Mouse (Mus musculus): Measurements from ENCODE around the gene Zer1.
A peak's percentile ranks its signal among the peaks of the same experiment; 100 is the strongest.
"Not testable (repeated sequence)": the region's sequence is repeated elsewhere in the genome, so short reads cannot be mapped to it uniquely, and the experiment has no call there.

Zer1 gene

GRCm38 (mm10) chr2:30076959-30077358, 47.4 kb downstream of the Zer1 start:
- DNase-seq, result no peak

DNA sequence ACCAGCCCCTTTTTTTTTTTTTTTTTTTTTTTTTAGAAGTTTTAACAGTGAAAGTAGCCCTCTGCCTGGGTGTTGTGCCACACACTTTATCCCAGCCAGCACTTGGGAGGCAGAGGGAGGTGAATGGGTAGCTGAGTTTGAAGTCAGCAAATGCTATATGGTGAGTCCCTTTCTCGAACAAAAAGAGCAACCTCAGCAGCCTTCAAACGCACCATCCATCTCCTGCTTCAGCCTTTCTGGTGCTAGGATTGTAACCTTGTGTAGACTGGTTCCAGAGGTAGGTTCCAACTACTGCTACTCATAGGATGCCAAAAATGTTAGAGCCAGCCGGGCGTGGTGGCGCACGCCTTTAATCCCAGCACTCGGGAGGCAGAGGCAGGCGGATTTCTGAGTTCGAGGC, 47.9 kb downstream of the Zer1 start:
- DNase-seq, result no peak

DNA sequence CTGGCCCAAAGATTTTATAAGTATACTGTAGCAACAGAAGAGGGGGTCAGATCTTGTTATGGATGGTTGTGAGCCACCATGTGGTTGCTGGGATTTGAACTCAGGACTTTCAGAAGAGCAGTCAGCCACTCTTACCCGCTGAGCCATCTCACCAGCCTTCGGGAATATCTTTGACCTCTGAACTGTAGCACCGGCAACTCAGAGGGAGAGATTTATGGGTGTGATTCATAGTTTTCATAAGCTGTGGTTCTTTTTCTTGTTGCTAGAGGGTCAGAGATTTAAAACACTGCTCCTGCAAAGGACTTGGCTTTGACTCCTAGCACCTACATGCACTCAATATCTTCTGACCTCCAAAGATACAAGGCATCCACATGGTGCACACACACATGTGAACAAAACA, 48.8 kb downstream of the Zer1 start:
- no peak for DNase-seq

DNA sequence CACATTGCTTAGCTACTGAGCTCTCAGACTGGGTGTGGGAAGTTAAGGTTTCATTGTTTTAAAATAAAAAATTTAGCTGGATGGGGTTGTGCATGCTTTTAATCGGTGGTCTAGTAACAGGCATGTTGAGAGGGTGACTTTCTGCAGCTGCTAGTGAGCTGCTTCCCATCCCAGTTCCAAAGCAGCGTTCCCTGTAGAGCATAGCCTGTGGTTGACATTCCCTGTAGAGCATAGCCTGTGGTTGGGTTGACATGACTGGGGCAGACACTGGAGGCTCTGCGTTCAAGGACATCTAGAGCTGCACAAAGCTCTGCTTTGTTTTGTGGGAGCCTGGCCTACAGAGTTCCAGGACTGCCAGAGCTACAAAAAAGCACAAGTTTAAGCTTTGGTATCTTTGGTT, 51.1 kb downstream of the Zer1 start:
- DNase-seq, result no peak

DNA sequence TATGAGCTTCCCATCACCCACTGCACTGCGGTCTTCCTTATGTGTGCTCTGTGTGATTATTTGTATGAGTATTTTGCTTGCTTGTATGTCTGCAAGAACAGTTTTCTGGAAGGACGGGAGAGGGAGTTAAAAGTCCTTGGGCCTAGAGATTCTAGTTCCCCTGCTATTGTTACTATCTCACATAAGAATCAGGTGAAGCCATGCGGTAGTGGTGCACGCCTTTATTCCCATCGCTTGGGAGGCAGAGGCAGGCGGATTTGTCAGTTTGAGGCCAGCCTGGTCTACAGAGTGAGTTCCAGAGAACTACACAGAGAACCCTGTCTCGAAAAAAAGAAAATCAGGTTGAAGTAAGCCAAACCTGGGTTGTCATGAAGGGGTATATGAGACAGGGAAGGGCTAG, 51.5 kb downstream of the Zer1 start:
- no peak for DNase-seq

- DNase-seq, result no peak
Observed at GRCm38 (mm10) chr2:30067962-30068361, 56.4 kb downstream of the Zer1 start.

DNA sequence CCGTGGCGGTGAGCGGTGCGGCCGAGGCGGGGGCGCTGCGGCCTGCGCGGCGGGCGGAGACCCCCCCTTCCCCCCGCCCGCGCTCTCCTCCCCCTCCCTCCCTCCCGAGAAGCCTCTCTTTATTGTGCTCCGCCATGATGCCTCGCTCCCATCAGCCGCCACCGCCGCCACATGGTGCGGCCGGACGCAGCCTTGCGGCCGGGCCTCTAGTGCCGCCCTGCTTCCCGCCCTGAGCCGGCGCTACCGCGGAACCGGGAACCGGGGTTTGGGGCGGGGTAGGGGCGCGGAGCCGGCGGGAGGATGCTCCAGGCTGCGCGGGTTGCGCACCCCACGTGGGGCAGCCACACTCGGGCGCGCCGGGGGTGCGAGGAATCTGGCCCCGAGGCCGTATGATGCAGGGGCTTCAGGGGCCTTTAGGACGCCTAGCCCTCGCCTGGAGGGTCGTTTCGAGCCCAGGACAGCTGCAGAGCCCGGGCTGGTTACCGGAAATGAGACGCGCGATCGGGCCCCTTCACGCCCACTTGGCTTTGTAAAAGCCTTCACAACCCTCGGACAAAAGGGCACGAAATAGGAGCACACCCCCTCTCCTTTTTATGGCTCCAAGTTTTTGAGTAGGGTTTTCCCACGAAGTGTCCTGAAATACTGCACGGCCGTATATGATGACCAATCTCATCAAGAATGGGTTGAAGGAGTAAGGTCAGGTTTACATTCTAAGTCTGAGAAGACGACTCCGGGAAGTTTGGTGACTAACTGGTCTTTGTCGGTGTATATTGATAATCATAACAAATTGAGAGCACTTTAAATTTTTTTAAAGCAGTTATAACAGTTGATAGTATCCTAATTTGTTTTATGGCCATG, 57.1 kb downstream of the Zer1 start:
- peak; percentile 71 for DNase-seq

DNA sequence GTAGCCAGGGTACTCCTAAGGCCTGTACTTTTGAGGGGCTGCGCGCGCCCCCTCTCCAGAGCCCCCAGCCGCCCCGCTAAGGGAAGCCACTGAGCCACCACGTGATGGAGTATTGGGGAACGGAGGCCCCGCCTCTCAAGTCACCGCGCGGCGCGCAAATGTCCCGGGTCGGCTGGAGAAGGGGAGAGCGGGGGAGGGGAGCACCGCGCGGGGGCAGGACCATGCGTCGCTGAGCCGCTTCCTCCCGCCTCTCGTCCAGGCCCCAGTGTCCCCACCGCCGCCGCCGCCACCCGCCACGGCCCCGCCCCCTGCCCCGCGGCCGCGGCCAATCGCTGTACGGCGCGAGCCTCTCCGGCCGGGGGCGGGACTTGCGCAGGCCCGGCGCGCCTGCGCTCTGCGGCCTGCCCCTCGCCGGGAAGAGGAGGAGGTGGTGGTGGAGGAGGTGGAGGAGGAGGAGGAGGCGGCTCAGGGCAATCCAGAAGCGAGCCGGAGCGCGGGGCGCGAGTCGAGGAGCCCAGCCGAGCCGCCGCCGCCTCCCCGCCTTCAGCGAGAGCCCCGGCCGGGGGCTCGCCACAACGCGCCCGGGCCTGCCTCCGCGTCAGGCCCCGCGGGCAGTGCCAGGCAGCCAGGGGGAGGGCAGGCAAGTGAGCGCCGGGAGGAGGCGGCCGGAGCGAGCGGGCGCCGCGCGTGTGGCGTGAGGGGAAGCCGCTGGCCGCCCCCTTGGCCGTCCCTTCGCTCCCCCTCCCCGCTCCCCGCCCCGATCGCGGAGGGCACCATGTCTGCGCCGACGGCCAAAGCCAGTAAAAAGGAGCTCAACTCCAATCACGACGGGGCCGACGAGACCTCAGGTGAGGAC, 58.1 kb downstream of the Zer1 start:
- peak; percentile 95 for DNase-seq

DNA sequence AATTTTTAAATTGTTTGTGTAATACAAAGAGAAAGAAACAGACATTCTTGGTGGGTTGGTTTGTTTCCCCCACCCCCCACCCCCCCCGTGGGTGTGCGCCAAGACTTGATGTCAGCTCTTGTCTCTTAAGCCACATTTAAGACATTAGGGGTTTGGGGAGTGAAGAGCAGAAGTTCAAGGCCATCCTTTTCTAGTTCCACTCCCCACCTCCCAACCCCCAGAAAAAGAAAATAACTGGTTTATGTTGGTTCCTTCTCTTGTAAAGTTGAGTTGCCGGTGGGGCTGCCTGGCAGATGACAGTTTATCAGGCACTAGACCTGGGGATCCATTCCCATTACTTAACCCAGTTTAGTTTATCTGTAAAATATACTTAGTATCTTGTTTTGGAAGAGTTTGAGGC, 60.1 kb downstream of the Zer1 start:
- DNase-seq, result no peak

GRCm38 (mm10) chr2:30063791-30064190, 60.6 kb downstream of the Zer1 start:
- DNase-seq, result no peak

- DNase-seq, result no peak
Observed at GRCm38 (mm10) chr2:30063235-30063634, 61.1 kb downstream of the Zer1 start.

DNA sequence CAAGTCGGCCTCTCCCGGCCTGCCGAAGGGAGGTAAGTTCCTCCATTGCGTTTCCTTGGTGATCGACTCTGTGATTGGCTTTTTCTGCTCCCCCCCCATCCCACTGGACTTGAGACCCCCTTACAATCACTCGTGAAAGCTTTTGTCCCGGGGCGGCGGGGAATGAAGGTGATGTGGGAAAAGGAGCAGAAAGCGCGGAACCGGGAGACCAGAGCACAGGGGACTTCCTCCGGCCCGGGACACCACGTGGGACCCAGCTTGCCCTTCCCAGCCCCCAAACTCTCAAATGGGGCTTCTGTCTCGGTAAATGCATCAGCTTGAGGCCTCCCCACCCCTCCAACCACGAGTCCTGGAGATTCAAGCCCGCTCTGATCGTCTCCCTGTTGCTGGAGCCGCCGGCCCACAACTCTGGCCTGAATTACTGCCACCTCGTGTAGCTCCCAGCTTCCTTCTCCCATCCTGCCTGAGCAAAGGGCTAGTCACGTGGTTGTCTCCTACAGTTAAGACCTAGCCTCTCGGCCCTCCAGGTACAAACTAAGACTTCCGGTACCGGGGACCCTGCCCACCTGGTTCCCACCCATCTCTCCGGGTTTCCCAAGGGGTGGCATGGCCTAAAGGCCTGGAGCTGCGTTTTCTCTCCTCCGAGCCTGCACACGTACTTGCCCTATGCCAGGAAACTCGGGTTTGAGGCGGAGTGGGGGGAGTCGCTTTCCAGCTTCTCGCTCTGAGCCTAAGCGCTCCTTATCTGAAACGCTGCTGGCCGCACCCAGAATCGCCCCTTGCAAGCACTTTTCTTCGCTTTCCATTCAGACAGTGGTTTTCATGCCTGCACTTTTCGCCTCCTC, 61.9 kb downstream of the Zer1 start:
- DNase-seq, result peak; percentile 58

GRCm38 (mm10) chr2:30061215-30062166, 62.9 kb downstream of the Zer1 start:
- peak; percentile 79 for DNase-seq

DNA sequence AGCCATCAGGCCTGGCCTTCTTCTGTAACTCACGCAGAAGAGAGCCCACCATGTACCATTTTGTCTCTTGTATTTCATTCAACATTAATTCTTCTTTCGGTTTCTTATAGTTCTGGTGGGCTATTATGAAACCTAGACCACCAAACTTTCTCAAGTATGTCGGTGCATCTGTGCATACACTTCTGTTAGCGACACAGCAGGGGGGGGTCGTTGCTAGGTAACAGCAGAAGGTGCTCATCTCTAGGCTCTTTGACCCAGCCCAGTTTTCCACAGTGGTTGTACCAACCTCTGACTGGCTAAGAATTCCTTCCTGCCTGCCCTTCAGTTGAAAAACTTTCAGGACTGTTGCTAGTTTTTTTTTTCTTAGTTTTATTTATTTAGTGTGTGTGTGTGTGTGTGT, 66.0 kb downstream of the Zer1 start:
- no peak for DNase-seq

DNA sequence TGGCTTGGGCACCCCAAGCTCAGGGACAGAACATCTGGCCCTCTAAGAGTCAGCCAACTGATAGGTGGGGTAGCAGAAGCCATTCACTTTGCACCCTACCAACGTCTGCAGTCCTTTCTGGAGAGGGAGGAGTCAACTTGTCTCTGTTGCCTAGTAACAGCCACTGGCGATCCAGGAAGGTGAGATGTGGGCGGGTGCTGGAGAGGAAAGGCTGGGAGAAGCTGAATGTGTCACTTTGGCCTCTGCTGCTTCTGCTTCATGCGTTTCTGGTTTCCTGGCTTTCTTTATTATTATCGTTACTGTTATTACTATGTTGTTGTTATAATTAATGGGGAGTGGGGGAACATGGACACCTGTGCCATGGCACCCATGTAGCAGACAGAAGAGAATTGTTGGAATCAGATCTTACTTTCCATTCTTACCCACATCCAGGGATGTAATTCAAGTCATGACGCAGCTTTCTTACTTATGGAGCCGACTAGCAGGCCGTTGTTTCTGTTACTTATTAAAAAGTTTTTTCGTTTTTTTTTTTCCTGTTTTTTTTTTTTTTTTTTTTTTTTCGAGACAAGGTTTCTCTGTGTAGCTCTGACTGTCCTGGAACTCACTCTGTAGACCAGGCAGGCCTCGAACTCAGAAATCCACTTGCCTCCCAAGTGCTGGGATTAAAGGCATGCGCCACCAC, 67.0 kb downstream of the Zer1 start, which contains the start of gene Set:
Gene Set (plus strand): TSS at position 156 of the 682 bp plus-strand sequence.
- peak; percentile 37 for DNase-seq

DNA sequence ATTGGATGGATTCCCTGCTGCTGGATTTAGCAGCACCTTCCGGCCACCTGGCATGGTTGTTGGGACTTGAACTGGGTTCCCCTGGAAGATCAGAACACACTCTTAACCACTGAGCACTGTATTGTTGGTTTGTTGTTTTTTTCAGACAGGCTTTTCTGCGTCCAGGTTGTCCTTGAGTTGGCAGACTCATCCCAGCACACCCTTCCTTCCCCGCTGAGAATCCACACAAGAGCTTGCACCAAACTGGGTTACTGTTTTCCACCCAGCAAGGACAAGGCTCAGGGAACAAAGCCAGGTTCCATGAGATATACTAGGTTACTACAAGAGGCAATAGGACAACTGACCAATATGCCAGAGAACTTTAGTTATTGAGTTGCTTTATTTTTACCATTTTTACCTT, 67.6 kb downstream of the Zer1 start:
- DNase-seq, result no peak

GRCm38 (mm10) chr2:30055310-30055709, 69.1 kb downstream of the Zer1 start:
- DNase-seq, result not testable (repeated sequence)

DNA sequence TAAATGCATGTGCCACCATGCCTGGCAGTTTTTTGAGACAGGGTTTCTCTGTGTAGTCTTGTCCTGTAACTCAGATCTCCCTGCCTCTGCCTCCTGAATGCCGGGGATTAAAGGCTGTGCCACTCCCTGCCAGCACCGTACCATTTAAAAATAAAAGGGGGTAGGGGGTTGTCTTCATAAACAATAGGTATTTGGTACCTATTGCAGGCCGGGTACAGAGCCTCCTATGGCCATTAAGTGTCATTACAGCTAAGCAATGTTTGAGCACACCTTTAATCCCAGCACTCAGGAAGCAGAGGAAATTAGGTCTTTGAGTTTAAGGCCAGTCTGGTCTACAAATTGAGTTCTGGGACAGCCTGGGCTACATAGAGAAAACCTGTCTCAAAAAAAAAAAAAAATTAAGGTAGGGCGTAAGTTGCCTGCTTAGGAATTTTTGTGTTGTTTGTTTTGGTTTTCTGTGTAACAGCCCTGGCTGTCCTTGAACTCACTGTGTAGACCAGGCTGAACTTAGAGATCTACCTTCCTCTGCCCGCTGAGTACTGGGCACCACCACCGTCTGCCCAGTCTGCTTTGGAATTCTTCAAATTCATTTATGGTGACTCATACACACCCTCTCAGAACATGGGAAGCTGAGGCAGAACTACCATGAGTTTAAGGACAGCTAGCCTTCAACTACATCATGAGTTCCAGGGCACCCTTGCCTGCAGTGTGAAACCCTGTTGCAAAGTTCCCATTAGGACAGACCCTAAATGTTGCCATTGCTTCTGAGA, 72.2 kb downstream of the Zer1 start:
- no peak for DNase-seq

DNA sequence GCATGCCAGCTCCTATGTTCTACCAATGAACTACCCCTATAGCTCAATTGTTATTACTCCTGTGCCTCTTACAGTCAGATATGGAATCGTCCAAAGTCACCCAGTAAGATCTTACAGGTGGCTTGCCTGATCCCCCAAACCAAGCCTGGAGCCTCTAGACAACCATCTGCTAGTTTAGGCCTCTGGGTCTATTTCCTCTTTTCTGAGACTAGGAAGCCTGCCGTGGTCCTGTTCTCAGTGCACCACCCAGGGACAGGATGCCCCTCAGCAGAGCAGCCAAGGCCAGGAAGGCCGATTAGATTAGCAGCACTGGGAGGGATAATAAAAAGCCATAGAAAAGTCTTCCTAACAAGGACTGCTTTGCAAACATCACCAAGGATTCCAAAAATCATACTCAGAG, 74.6 kb downstream of the Zer1 start:
- no peak for DNase-seq

DNA sequence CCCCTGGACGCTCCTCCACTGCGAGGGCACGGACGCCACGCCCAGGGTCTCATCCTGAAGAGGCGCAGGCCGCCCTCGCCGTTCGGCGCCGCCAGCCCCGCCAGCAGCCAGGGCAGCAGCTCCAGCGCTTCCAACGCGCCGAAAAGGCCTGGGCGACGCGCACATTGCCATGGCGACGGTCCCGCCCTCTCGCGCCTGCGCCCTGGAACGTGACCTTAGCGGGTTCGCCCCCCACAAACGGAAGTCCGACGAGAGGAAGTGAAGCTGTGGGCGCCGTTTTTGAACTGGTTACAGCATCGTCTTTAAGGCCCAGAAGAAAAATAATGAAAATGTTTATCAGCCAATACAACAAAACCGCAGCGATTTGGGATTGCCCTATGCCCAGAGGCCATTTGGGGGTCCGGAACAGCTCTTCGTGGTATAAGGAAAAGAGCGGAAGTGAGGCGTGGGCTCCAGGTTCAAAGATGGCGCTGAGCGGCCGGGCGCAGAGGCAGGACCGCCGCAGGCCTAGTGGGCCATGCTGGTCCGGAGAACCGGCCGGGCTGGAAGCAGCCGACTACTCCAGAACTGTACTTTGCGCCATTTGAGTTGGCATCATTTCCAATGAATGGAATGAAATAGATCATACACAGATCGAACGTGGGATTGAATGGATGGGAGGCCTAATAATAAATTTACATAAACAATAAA, 75.5 kb downstream of the Zer1 start, which contains the start of gene Wdr34:
Gene Wdr34 (minus strand): TSS at position 183 of the 690 bp plus-strand sequence.
- peak; percentile 99 for DNase-seq
